8 mouse cellular contexts compared by ENCODE assay signal in the genomic region with DNA sequence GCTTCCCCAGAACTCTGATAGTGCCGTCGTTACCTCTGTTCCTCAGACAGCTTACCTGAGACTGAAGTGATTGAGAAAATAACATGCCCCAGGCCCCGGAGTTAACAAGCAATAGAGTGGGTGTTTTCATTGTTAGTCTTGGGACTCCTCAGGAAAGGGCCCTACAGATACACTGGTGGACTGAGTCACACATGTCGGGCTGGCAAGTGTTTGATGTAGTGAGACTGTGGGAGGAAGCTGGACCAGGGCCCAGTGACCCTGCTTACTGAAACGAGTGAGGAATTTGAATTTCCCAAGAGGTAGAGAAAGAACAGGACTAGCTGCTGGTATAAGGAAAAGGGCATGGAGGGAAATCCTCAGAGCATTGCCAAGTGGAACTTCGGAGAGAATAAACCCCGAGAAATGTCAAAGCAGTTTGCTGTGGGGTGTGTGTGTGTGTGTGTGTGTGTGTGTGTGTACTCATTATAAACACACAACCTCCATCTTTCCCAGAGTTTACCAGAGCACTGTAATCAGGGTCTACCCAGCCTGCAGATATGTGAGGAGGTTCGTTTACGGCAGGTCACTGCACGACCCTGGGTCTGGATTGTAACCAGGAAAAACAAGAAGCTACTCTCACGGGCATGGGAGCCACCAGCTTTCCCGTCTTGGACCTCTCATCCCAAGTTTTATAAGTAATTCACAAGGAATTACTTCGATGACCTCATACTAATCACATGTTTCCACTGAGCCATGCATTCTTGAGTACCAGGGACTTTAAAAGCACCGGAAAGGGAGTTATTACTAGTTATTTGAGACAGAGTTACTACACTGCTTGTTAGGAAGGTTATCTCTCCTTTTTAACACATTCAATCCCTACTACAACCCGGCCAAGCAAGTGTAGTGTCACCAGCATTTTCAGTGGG. TPM values are rescaled to one million over a fixed set of nuclear protein-coding genes. Genes with fewer than 3 reads are reported as not detected.
DNase-seq lines count a peak whose midpoint lies in the region; ATAC-seq and TF ChIP-seq lines count a peak whose summit lies in the region.

No protein-coding gene starts in this region.

- H3K4me3 ChIP-seq in kidney, embryonic 15.5 days (replicated peaks) = no peak overlapping the region
- H3K4me3 ChIP-seq in layer of hippocampus, adult 2 months = no peak overlapping the region

- H3K4me2 ChIP-seq in kidney, embryonic 15.5 days = no peak overlapping the region

- no peak for TF ChIP-seq CTCF in layer of hippocampus, adult 2 months (conservative IDR thresholded peaks at IDR 0.05)

- H3K27ac ChIP-seq in kidney, embryonic 15.5 days = no peak overlapping the region; the same call in 1 of the 2 replicates
- no peak overlapping the region for H3K27ac ChIP-seq in layer of hippocampus, adult 2 months

- WGBS in kidney, embryonic 15.5 days = 45% methylated on average over 15 of the region's 15 CpGs

- DNase-seq in cerebellum, postnatal 10 days = peak; percentile 51 to 59
- DNase-seq in cerebellum, adult 8-10 months = no peak
- peak; percentile 57 for DNase-seq in urinary bladder, postnatal 14 days (ENCODE audit: low spot score)
- no peak for DNase-seq in urinary bladder, postnatal 10 days (ENCODE audit: low spot score)
- peak; percentile 54 for DNase-seq in right cerebral cortex, postnatal 4 days
- no peak for DNase-seq in thymus, adult 18-20 months
- DNase-seq in layer of hippocampus, adult 2 months (ENCODE audit: low spot score in 2 of 2) = no peak

- peak; percentile 69; the same call in 1 of the 2 replicates for ATAC-seq in kidney, embryonic 15.5 days (replicated peaks; ENCODE audit: low FRiP score)

- no peaks in the 10 kb centered on the region for H3K9me3 ChIP-seq in kidney, embryonic 15.5 days (replicated peaks)

- no peaks in the 10 kb centered on the region for H3K36me3 ChIP-seq in kidney, embryonic 15.5 days

- no peaks in the 10 kb centered on the region for H3K27me3 ChIP-seq in kidney, embryonic 15.5 days

- H3K4me1 ChIP-seq in kidney, embryonic 15.5 days = peaks cover 9% of the 10 kb centered on the region; the same call in 1 of the 2 replicates

- H3K9ac ChIP-seq in kidney, embryonic 15.5 days = no peak overlapping the region

RNA-seq across cellular contexts. Expression of a gene that starts 20.4 kb away (rescaled TPM):
- 60.4 and 63.7 TPM in 2 replicates for polyA plus RNA-seq in kidney, embryonic 15.5 days (2015; fragmentation: Nextera tagmentation; extraction: Ambion mirVana)
- total RNA-seq in layer of hippocampus, adult 2 months (2021) = 1 to 10 TPM; 7.2 to 9.5 TPM

RNA-seq across cellular contexts. Expression of a gene that starts 23.6 kb away (rescaled TPM):
- 59.2 and 65.6 TPM in 2 replicates for polyA plus RNA-seq in kidney, embryonic 15.5 days (2015; fragmentation: Nextera tagmentation; extraction: Ambion mirVana)
- total RNA-seq in layer of hippocampus, adult 2 months (2021) = 10 to 100 TPM; 32.8 to 39.3 TPM

Comparison
In these comparisons a context has a peak if more than half of its experiments do, and no peak if none do; other contexts are left out.
1. DNase-seq: peak in cerebellum, postnatal 10 days (2 of 2), urinary bladder, postnatal 14 days (single experiment) and right cerebral cortex, postnatal 4 days (single experiment); none in cerebellum, adult 8-10 months (single experiment), urinary bladder, postnatal 10 days (single experiment), thymus, adult 18-20 months (0 of 2) and layer of hippocampus, adult 2 months (0 of 2).